Mouse (Mus musculus) cortical plate, adult 2 months (tissue): ENCODE results near the gene Bcan.

Experiments
- CTCF ChIP-seq: fragments of 200-500 bp; IDR thresholded peaks from 2 replicates; pipeline ENCODE4 v1.5.1; 2011; ENCODE audit warnings: mild to moderate bottlenecking, control low read depth, low read length; ENCODE audit not compliant: insufficient read depth; ENCODE audit errors: extremely low read depth
- POLR2A ChIP-seq: fragments of 200-500 bp; IDR thresholded peaks from 2 replicates; pipeline ENCODE4 v1.6.1; 2011; ENCODE audit warnings: mild to moderate bottlenecking, low read length, control low read depth; ENCODE audit not compliant: insufficient read depth; ENCODE audit errors: extremely low read depth

DNA sequence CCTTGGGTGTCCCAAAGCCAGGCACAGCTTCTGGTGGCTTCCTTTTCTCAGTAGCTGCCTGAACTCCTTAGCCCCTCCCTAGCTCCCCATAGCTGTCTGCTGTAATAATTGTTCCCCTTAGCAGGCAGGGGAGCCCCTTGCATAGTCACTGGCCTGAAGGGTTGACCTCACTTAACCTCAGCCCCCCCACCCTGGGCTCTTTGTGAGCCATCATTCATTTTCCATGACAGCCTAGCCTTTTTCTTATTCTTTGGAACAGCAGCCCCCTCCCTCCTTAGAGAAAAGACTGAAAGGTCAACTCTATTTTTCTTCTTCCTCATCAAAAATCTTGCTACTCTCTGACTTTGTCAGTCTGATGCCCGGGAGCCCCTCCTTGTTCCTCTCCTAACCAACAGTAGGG lies 41.1 kb downstream of the Bcan start:
- TF ChIP-seq POLR2A (no peak), CTCF (no peak)
